Mouse (Mus musculus): ENCODE results near the gene Gm47289. TPM values are rescaled to one million over a fixed set of nuclear protein-coding genes. Genes with fewer than 3 reads are reported as not detected.

Gm47289 gene
- not detected in 2 replicates for polyA plus RNA-seq (2015; fragmentation: Nextera tagmentation; extraction: Ambion mirVana)

GRCm38 (mm10) chr9:119158861-119159260 lies at the start of gene Gm47289:
Gm47289 (plus strand) TSS chr9:119159161.

GRCm38 (mm10) chr9:119156278-119157201 lies 2.4 kb upstream of the Gm47289 start, which contains the start of gene Acaa1b:
Acaa1b (minus strand) TSS chr9:119157093.

DNA sequence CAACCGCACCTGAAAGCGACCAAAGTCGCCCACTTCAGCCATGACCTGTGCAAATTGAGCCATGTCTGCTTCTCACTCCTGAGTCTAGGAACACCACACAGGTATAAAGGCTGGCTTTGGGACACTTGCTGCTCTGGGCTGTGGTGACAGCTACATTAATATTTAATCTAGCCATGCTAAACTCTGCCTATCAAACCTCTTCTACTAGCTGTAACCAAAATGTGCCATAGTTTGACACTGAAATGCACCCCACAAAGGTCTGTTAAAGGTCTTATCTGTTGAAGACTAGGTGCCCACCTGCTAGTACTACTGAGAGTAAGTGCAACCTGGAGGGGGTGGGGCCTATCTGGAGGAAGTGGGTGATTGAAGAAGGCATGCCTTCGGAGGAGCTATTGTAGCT lies 50.0 kb downstream of the Gm47289 start, which contains the start of gene Slc22a13:
Slc22a13 (minus strand) TSS at position 101 of the 400 bp plus-strand sequence.

Other genes with a start within 250 kb of the Gm47289 start
- 8.8 and 9.1 TPM in 2 replicates for gene Ctdspl, start 232.7 kb upstream of the Gm47289 start, polyA plus RNA-seq (2015; fragmentation: Nextera tagmentation; extraction: Ambion mirVana)
- 3.5 and 4.6 TPM in 2 replicates for gene Vill, start 106.4 kb upstream of the Gm47289 start, polyA plus RNA-seq (2015; fragmentation: Nextera tagmentation; extraction: Ambion mirVana)
- gene Plcd1, start 65.7 kb upstream of the Gm47289 start, polyA plus RNA-seq (2015; fragmentation: Nextera tagmentation; extraction: Ambion mirVana): 10.2 and 14.7 TPM in 2 replicates
- 0.84 and 1.2 TPM in 2 replicates for gene Dlec1, start 56.7 kb upstream of the Gm47289 start, polyA plus RNA-seq (2015; fragmentation: Nextera tagmentation; extraction: Ambion mirVana)
- 5.2 and 5.3 TPM in 2 replicates for gene Acaa1b, start 2.1 kb upstream of the Gm47289 start, polyA plus RNA-seq (2015; fragmentation: Nextera tagmentation; extraction: Ambion mirVana)
- not detected in 2 replicates for gene Slc22a13, start 49.9 kb downstream of the Gm47289 start, polyA plus RNA-seq (2015; fragmentation: Nextera tagmentation; extraction: Ambion mirVana)
- 11.4 and 13.6 TPM in 2 replicates for gene Oxsr1, start 163.3 kb downstream of the Gm47289 start, polyA plus RNA-seq (2015; fragmentation: Nextera tagmentation; extraction: Ambion mirVana)
- 86.4 and 96.2 TPM in 2 replicates for gene Acaa1a, start 180.5 kb downstream of the Gm47289 start, polyA plus RNA-seq (2015; fragmentation: Nextera tagmentation; extraction: Ambion mirVana)
- 6.7 and 7.3 TPM in 2 replicates for gene Myd88, start 182.2 kb downstream of the Gm47289 start, polyA plus RNA-seq (2015; fragmentation: Nextera tagmentation; extraction: Ambion mirVana)
- 2.9 and 3.5 TPM in 2 replicates for gene Xylb, start 198.2 kb downstream of the Gm47289 start, polyA plus RNA-seq (2015; fragmentation: Nextera tagmentation; extraction: Ambion mirVana)
- gene Slc22a14, start 206.4 kb downstream of the Gm47289 start, polyA plus RNA-seq (2015; fragmentation: Nextera tagmentation; extraction: Ambion mirVana): 0.18 TPM in 1 of 2 replicates, not detected in the other
- 27.3 and 30.3 TPM in 2 replicates for gene Acvr2b, start 243.0 kb downstream of the Gm47289 start, polyA plus RNA-seq (2015; fragmentation: Nextera tagmentation; extraction: Ambion mirVana)